In the genomic region with DNA sequence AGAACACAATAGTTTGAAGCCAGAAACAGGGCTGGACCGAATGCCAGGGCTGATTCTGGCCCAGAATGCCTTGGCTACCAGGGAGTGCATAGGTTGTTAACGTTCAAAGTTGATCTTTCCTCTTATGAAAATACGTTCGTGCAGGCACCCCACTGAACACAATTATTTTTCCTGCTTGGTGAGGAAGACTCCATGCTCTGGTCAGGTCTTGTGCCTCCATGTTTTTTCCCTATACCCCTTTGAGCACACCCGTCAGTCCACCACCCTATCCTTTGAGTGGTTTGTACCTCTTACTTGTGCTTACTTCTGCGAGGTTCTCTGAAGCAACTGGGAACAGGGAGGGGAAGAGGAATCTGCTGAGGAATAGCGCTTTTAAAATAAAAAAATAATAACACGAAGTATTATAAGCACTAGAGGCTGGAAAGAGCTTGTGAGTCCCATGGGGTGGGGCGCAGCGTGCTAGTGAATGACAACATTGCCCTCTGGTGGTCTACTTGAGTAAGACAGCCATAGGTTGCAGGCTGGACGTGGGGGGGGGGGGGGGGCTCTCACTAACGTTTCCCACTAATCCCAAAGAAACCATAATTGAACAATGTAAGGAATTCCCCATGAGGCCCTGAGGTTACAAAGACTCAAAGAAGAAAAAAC, we compare ENCODE assay signal across 9 mouse cellular contexts.
DNase-seq lines count a peak whose midpoint lies in the region; ATAC-seq and TF ChIP-seq lines count a peak whose summit lies in the region.
"Had no signal": no experiment of that assay in that cellular context is flagged by ENCODE, and none has a peak within 500 bp of the region (broad histone marks: within the 10 kb centered on the region; RNA-seq: fewer than 3 reads in every experiment).

No protein-coding gene starts in this region.

- peak; percentile 60 for DNase-seq in A20 (ENCODE audit: low read depth, low spot score)
- peak; percentile 62 for DNase-seq in adrenal gland, adult 2 months
- DNase-seq in embryonic facial prominence, embryonic 10.5 days (ENCODE audit: low spot score), result peak; percentile 75
- DNase-seq in neural tube, embryonic 11.5 days (ENCODE audit: low spot score), result peak; percentile 61

- H3K4me1 ChIP-seq in embryonic facial prominence, embryonic 10.5 days, result peaks cover 3% of the 10 kb centered on the region; the same call in 1 of the 2 replicates
- no peaks in the 10 kb centered on the region for H3K4me1 ChIP-seq in heart, embryonic 11.5 days (ENCODE audit: control insufficient read depth, insufficient read depth, low read length)
- H3K4me1 ChIP-seq in kidney, embryonic 14.5 days (ENCODE audit: control insufficient read depth, insufficient read depth, low read length), result no peaks in the 10 kb centered on the region
- H3K4me1 ChIP-seq in limb, embryonic 15.5 days, result peaks cover 4% of the 10 kb centered on the region; the same call in 1 of the 2 replicates
- H3K4me1 ChIP-seq in neural tube, embryonic 11.5 days (ENCODE audit: control insufficient read depth, insufficient read depth, low read length), result no peaks in the 10 kb centered on the region
- H3K4me1 ChIP-seq in testis, adult 2 months (ENCODE audit: control insufficient read depth, insufficient read depth, low read length), result peaks cover 7% of the 10 kb centered on the region

- H3K9me3 ChIP-seq in embryonic facial prominence, embryonic 10.5 days, result no peaks in the 10 kb centered on the region
- no peaks in the 10 kb centered on the region for H3K9me3 ChIP-seq in heart, embryonic 11.5 days (replicated peaks; ENCODE audit: control insufficient read depth, low read length)
- no peaks in the 10 kb centered on the region for H3K9me3 ChIP-seq in kidney, embryonic 14.5 days (ENCODE audit: control insufficient read depth, low read length)
- H3K9me3 ChIP-seq in limb, embryonic 15.5 days, result no peaks in the 10 kb centered on the region
- H3K9me3 ChIP-seq in neural tube, embryonic 11.5 days (ENCODE audit: control insufficient read depth, low read length), result no peaks in the 10 kb centered on the region

- WGBS in embryonic facial prominence, embryonic 10.5 days, result 36% methylated on average over 12 of the region's 12 CpGs
- 29% methylated on average over 12 of the region's 12 CpGs for whole genome bisulfite sequencing in heart, embryonic 11.5 days (ENCODE audit: insufficient replicate concordance)
- 27% methylated on average over 12 of the region's 12 CpGs for WGBS in kidney, embryonic 14.5 days
- WGBS in limb, embryonic 15.5 days, result 27% methylated on average over 12 of the region's 12 CpGs
- 43% methylated on average over 12 of the region's 12 CpGs for WGBS in neural tube, embryonic 11.5 days

- no peak overlapping the region for H3K9ac ChIP-seq in heart, embryonic 11.5 days (ENCODE audit: low read depth, low read length)
- H3K9ac ChIP-seq in kidney, embryonic 14.5 days (ENCODE audit: low read depth, low read length), result no peak overlapping the region
- no peak overlapping the region for H3K9ac ChIP-seq in limb, embryonic 15.5 days
- H3K9ac ChIP-seq in neural tube, embryonic 11.5 days (ENCODE audit: low read length), result no peak overlapping the region

- no peak overlapping the region for H3K27ac ChIP-seq in embryonic facial prominence, embryonic 10.5 days (replicated peaks)
- no peak overlapping the region for H3K27ac ChIP-seq in heart, embryonic 11.5 days (ENCODE audit: low read depth, low read length)
- H3K27ac ChIP-seq in kidney, embryonic 14.5 days (ENCODE audit: low read depth, low read length), result no peak overlapping the region
- H3K27ac ChIP-seq in limb, embryonic 15.5 days, result no peak overlapping the region
- no peak overlapping the region for H3K27ac ChIP-seq in neural tube, embryonic 11.5 days (ENCODE audit: low read depth, low read length)
- H3K27ac ChIP-seq in testis, adult 2 months (ENCODE audit: control insufficient read depth, insufficient read depth, low read depth, low read length), result no peak overlapping the region

- no peaks in the 10 kb centered on the region for H3K27me3 ChIP-seq in embryonic facial prominence, embryonic 10.5 days (replicated peaks; ENCODE audit: low read depth, poor library complexity, severe bottlenecking)
- no peaks in the 10 kb centered on the region for H3K27me3 ChIP-seq in heart, embryonic 11.5 days (ENCODE audit: control insufficient read depth, insufficient read depth, low read length)
- H3K27me3 ChIP-seq in kidney, embryonic 14.5 days (ENCODE audit: control insufficient read depth, insufficient read depth, low read length), result no peaks in the 10 kb centered on the region
- peaks cover 3% of the 10 kb centered on the region; the same call in 1 of the 2 replicates for H3K27me3 ChIP-seq in limb, embryonic 15.5 days
- no peaks in the 10 kb centered on the region for H3K27me3 ChIP-seq in neural tube, embryonic 11.5 days (ENCODE audit: control insufficient read depth, insufficient read depth, low read length)
- H3K27me3 ChIP-seq in testis, adult 2 months (ENCODE audit: control insufficient read depth, insufficient read depth, low read length), result no peaks in the 10 kb centered on the region

- no peak overlapping the region for H3K4me3 ChIP-seq in embryonic facial prominence, embryonic 10.5 days
- no peak overlapping the region for H3K4me3 ChIP-seq in heart, embryonic 11.5 days (ENCODE audit: low read depth, low read length)
- no peak overlapping the region for H3K4me3 ChIP-seq in kidney, embryonic 14.5 days (ENCODE audit: low read length)
- H3K4me3 ChIP-seq in limb, embryonic 15.5 days, result no peak overlapping the region
- no peak overlapping the region for H3K4me3 ChIP-seq in neural tube, embryonic 11.5 days (ENCODE audit: low read depth, low read length)
- H3K4me3 ChIP-seq in testis, adult 2 months (ENCODE audit: control insufficient read depth, low read depth, low read length), result no peak overlapping the region
- H3K4me3 ChIP-seq: erythroblast, embryonic 14.5 days had no signal

- TF ChIP-seq CTCF in testis, adult 2 months (IDR thresholded peaks at IDR 0.05; ENCODE audit: control insufficient read depth, insufficient read depth, insufficient replicate concordance, low read depth, low read length), result peak; percentile 68; the same call in 1 of the 2 replicates

- peak overlapping the region; percentile 49 for H3K4me2 ChIP-seq in heart, embryonic 11.5 days
- H3K4me2 ChIP-seq in kidney, embryonic 14.5 days (replicated peaks; ENCODE audit: low read depth, low read length), result peak overlapping the region; percentile 29; the same call in 1 of the 2 replicates
- peak overlapping the region; percentile 31; the same call in 1 of the 2 replicates for H3K4me2 ChIP-seq in limb, embryonic 15.5 days
- H3K4me2 ChIP-seq in neural tube, embryonic 11.5 days (ENCODE audit: low read depth), result no peak overlapping the region

- no peak for TF ChIP-seq POLR2A in testis, adult 2 months (IDR thresholded peaks at IDR 0.05; ENCODE audit: control insufficient read depth, low read depth, low read length)

- ATAC-seq in heart, embryonic 11.5 days (replicated peaks; ENCODE audit: insufficient number of reproducible peaks, low FRiP score, low TSS enrichment), result no peak
- peak; percentile 81; the same call in 1 of the 2 replicates for ATAC-seq in kidney, embryonic 14.5 days (ENCODE audit: low FRiP score, low TSS enrichment)
- ATAC-seq in limb, embryonic 15.5 days (ENCODE audit: insufficient number of reproducible peaks, low FRiP score, low TSS enrichment, low read depth), result no peak
- ATAC-seq in neural tube, embryonic 11.5 days (ENCODE audit: insufficient read depth, low FRiP score, low TSS enrichment), result peak; percentile 55; the same call in 1 of the 2 replicates

- H3K36me3 ChIP-seq in embryonic facial prominence, embryonic 10.5 days (replicated peaks), result no peaks in the 10 kb centered on the region
- no peaks in the 10 kb centered on the region for H3K36me3 ChIP-seq in heart, embryonic 11.5 days (ENCODE audit: control insufficient read depth, insufficient read depth, low read length)
- H3K36me3 ChIP-seq in kidney, embryonic 14.5 days (ENCODE audit: control insufficient read depth, insufficient read depth, low read length), result no peaks in the 10 kb centered on the region
- H3K36me3 ChIP-seq in limb, embryonic 15.5 days, result no peaks in the 10 kb centered on the region
- no peaks in the 10 kb centered on the region for H3K36me3 ChIP-seq in neural tube, embryonic 11.5 days (ENCODE audit: control insufficient read depth, insufficient read depth, low read length)
- H3K36me3 ChIP-seq in testis, adult 2 months (ENCODE audit: control insufficient read depth, insufficient read depth, low read length), result no peaks in the 10 kb centered on the region

Comparison
In these comparisons a context has a peak if more than half of its experiments do, and no peak if none do; other contexts are left out.
1. ATAC-seq: peak in kidney, embryonic 14.5 days (single experiment) and neural tube, embryonic 11.5 days (single experiment); none in heart, embryonic 11.5 days (single experiment) and limb, embryonic 15.5 days (single experiment).
2. Peak in every context shown above with its lines, with median percentiles within 50 percentile points of each other: DNase-seq.